ENCODE assay signal across 25 mouse cellular contexts in genomic region chr2:103644418-103644817, GRCm38 (mm10).
DNase-seq lines count a peak whose midpoint lies in the region; ATAC-seq and TF ChIP-seq lines count a peak whose summit lies in the region.
"Had no signal": no experiment of that assay in that cellular context is flagged by ENCODE, and none has a peak within 500 bp of the region (broad histone marks: within the 10 kb centered on the region; RNA-seq: fewer than 3 reads in every experiment).

No protein-coding gene starts in this region.

- H3K9ac ChIP-seq in forebrain, embryonic 12.5 days, result no peak overlapping the region
- no peak overlapping the region for H3K9ac ChIP-seq in forebrain, embryonic 11.5 days (ENCODE audit: low read length)
- no peak overlapping the region for H3K9ac ChIP-seq in forebrain, postnatal 0 days
- no peak overlapping the region for H3K9ac ChIP-seq in hindbrain, embryonic 15.5 days
- H3K9ac ChIP-seq: kidney, embryonic 15.5 days; liver, embryonic 12.5 days; liver, postnatal 0 days; midbrain, embryonic 12.5 days had no signal

- no peak for ATAC-seq in forebrain, embryonic 12.5 days (ENCODE audit: low FRiP score)
- ATAC-seq in forebrain, embryonic 11.5 days (replicated peaks; ENCODE audit: low FRiP score), result no peak
- peak; percentile 77 for ATAC-seq in forebrain, postnatal 0 days
- ATAC-seq in hindbrain, embryonic 15.5 days (ENCODE audit: low FRiP score, low read depth), result no peak
- ATAC-seq: liver, embryonic 12.5 days; liver, postnatal 0 days had no signal

- H3K27me3 ChIP-seq in forebrain, embryonic 12.5 days, result peaks cover 10% of the 10 kb centered on the region; the same call in 1 of the 2 replicates
- H3K27me3 ChIP-seq in forebrain, embryonic 11.5 days (ENCODE audit: control insufficient read depth, insufficient read depth, low read length), result no peaks in the 10 kb centered on the region
- H3K27me3 ChIP-seq in forebrain, postnatal 0 days (ENCODE audit: insufficient read depth, low read length), result no peaks in the 10 kb centered on the region
- no peaks in the 10 kb centered on the region for H3K27me3 ChIP-seq in hindbrain, embryonic 15.5 days
- H3K27me3 ChIP-seq: kidney, embryonic 15.5 days had no signal

- intact Hi-C loops in gastrocnemius, adult 2 months (cut with DNase I), result no loop called here

- no peak overlapping the region for H3K4me2 ChIP-seq in forebrain, embryonic 12.5 days
- H3K4me2 ChIP-seq in forebrain, embryonic 11.5 days (ENCODE audit: low read depth, low read length, severe bottlenecking), result no peak overlapping the region
- no peak overlapping the region for H3K4me2 ChIP-seq in forebrain, postnatal 0 days (ENCODE audit: low read depth)
- no peak overlapping the region for H3K4me2 ChIP-seq in hindbrain, embryonic 15.5 days
- H3K4me2 ChIP-seq: kidney, embryonic 15.5 days; liver, embryonic 12.5 days; midbrain, embryonic 12.5 days had no signal

- no peaks in the 10 kb centered on the region for H3K9me3 ChIP-seq in forebrain, embryonic 12.5 days
- no peaks in the 10 kb centered on the region for H3K9me3 ChIP-seq in forebrain, embryonic 11.5 days (ENCODE audit: control insufficient read depth, low read length)
- no peaks in the 10 kb centered on the region for H3K9me3 ChIP-seq in forebrain, postnatal 0 days (ENCODE audit: low read length)
- H3K9me3 ChIP-seq in hindbrain, embryonic 15.5 days, result no peaks in the 10 kb centered on the region
- H3K9me3 ChIP-seq: G1E; kidney, embryonic 15.5 days; liver, embryonic 12.5 days; megakaryocyte, embryonic 14.5 days; midbrain, embryonic 12.5 days had no signal

- 46% methylated on average over 1 of the region's 1 CpGs for WGBS in forebrain, embryonic 12.5 days
- WGBS in forebrain, embryonic 11.5 days, result 53% methylated on average over 1 of the region's 1 CpGs
- WGBS in forebrain, postnatal 0 days, result 21% methylated on average over 1 of the region's 1 CpGs
- 23% methylated on average over 1 of the region's 1 CpGs for WGBS in hindbrain, embryonic 15.5 days

- no peak for TF ChIP-seq CTCF in forebrain, postnatal 0 days (IDR thresholded peaks at IDR 0.05; ENCODE audit: low read depth)
- TF ChIP-seq CTCF in gastrocnemius, adult 2 months (IDR thresholded peaks at IDR 0.05), result no peak

- DNase-seq in forebrain, embryonic 11.5 days (ENCODE audit: low spot score), result no peak
- DNase-seq in right cerebral cortex, postnatal 10 days (ENCODE audit: low spot score in 2 of 2), result peak; percentile 55 to 58
- no peak for DNase-seq in right cerebral cortex, postnatal 36 days (ENCODE audit: low spot score in 2 of 2)
- DNase-seq in forebrain, postnatal 0 days, result peak; percentile 56
- DNase-seq in gastrocnemius, adult 2 months, result no peak
- DNase-seq in cerebellum, adult 9-11 months, result no peak
- DNase-seq: cerebellum, adult 18-20 months; cerebellum, postnatal 14 days; gastrocnemius, postnatal 10 days; heart, postnatal 36 days; kidney, adult 18-20 months; kidney, postnatal 25 days; left cerebral cortex, postnatal 4 days; liver, postnatal 0 days; lung, postnatal 4 days; right cerebral cortex, postnatal 14 days; thymus, adult 2 months; thymus, postnatal 36 days had no signal

- H3K36me3 ChIP-seq in forebrain, embryonic 12.5 days (replicated peaks), result no peaks in the 10 kb centered on the region
- H3K36me3 ChIP-seq in forebrain, embryonic 11.5 days (ENCODE audit: control insufficient read depth, insufficient read depth, low read length), result no peaks in the 10 kb centered on the region
- H3K36me3 ChIP-seq in forebrain, postnatal 0 days (ENCODE audit: insufficient read depth), result no peaks in the 10 kb centered on the region
- H3K36me3 ChIP-seq in hindbrain, embryonic 15.5 days, result no peaks in the 10 kb centered on the region
- H3K36me3 ChIP-seq: G1E; kidney, embryonic 15.5 days; liver, embryonic 12.5 days; midbrain, embryonic 12.5 days had no signal

- H3K4me1 ChIP-seq in forebrain, embryonic 12.5 days, result peaks cover 33% of the 10 kb centered on the region
- peaks cover 9% of the 10 kb centered on the region; the same call in 1 of the 2 replicates for H3K4me1 ChIP-seq in forebrain, embryonic 11.5 days (replicated peaks; ENCODE audit: control insufficient read depth, insufficient read depth, low read length)
- peaks cover 5% of the 10 kb centered on the region; the same call in 1 of the 2 replicates for H3K4me1 ChIP-seq in forebrain, postnatal 0 days (ENCODE audit: insufficient read depth)
- H3K4me1 ChIP-seq in hindbrain, embryonic 15.5 days (replicated peaks), result peaks cover 24% of the 10 kb centered on the region
- H3K4me1 ChIP-seq: liver, embryonic 12.5 days had no signal

- no peak overlapping the region for H3K4me3 ChIP-seq in forebrain, embryonic 12.5 days (replicated peaks)
- H3K4me3 ChIP-seq in forebrain, embryonic 11.5 days (ENCODE audit: low read depth, low read length), result no peak overlapping the region
- H3K4me3 ChIP-seq in forebrain, postnatal 0 days (ENCODE audit: low read depth, low read length), result no peak overlapping the region
- no peak overlapping the region for H3K4me3 ChIP-seq in hindbrain, embryonic 15.5 days
- no peak overlapping the region for H3K4me3 ChIP-seq in gastrocnemius, adult 2 months
- H3K4me3 ChIP-seq: kidney, embryonic 15.5 days; liver, embryonic 12.5 days; megakaryocyte, embryonic 14.5 days; midbrain, embryonic 12.5 days had no signal

- H3K27ac ChIP-seq in forebrain, embryonic 12.5 days, result 0 out of 2 replicates have a peak overlapping the region, but pooled peaks have one; percentile 31
- H3K27ac ChIP-seq in forebrain, embryonic 11.5 days (ENCODE audit: low read depth, low read length), result no peak overlapping the region
- H3K27ac ChIP-seq in forebrain, postnatal 0 days (ENCODE audit: low read depth, low read length), result no peak overlapping the region
- H3K27ac ChIP-seq in hindbrain, embryonic 15.5 days (replicated peaks), result peak overlapping the region; percentile 27
- H3K27ac ChIP-seq in gastrocnemius, adult 2 months, result no peak overlapping the region
- H3K27ac ChIP-seq: kidney, embryonic 15.5 days; liver, embryonic 12.5 days had no signal

Comparison
In these comparisons a context has a peak if more than half of its experiments do, and no peak if none do; other contexts are left out.
1. H3K27ac ChIP-seq: peak in forebrain, embryonic 12.5 days (single experiment) and hindbrain, embryonic 15.5 days (single experiment); none in forebrain, embryonic 11.5 days (single experiment), forebrain, postnatal 0 days (single experiment) and gastrocnemius, adult 2 months (single experiment).
2. DNase-seq: peak in right cerebral cortex, postnatal 10 days (2 of 2) and forebrain, postnatal 0 days (single experiment); none in forebrain, embryonic 11.5 days (single experiment), right cerebral cortex, postnatal 36 days (0 of 2), gastrocnemius, adult 2 months (single experiment) and cerebellum, adult 9-11 months (single experiment).